Mouse (Mus musculus) telencephalon, adult 2 months (tissue): ENCODE data around the gene Prx.

Source experiments
- DNase-seq: peaks from one replicate; pipeline ENCODE4 v3.0.0-alpha.2; 2011; ENCODE audit warnings: low read depth, low spot score

Prx gene

GRCm38 (mm10) chr7:27560291-27560887 lies 61.3 kb downstream of the Prx start:
- no peak for DNase-seq

GRCm38 (mm10) chr7:27560978-27561377 lies 61.9 kb downstream of the Prx start:
- no peak for DNase-seq
